Mouse (Mus musculus) cortical plate, adult 2 months (tissue): ENCODE data around the gene Maml3.

Experiments
- CTCF ChIP-seq: fragments of 200-500 bp; IDR thresholded peaks from 2 replicates; pipeline ENCODE4 v1.5.1; 2011; ENCODE audit warnings: mild to moderate bottlenecking, control low read depth, low read length; ENCODE audit not compliant: insufficient read depth; ENCODE audit errors: extremely low read depth
- POLR2A ChIP-seq: fragments of 200-500 bp; IDR thresholded peaks from 2 replicates; pipeline ENCODE4 v1.6.1; 2011; ENCODE audit warnings: mild to moderate bottlenecking, low read length, control low read depth; ENCODE audit not compliant: insufficient read depth; ENCODE audit errors: extremely low read depth

- TF ChIP-seq CTCF (no peak), POLR2A (no peak)
These were observed 362.5 kb downstream of the Maml3 start for GRCm38 (mm10) chr3:51742405-51742804.
